Mouse (Mus musculus) MEL (cell line): ENCODE measurements around the gene Dcps. TPM values are rescaled to one million over a fixed set of nuclear protein-coding genes. Genes with fewer than 3 reads are reported as not detected.

Experiments
- DNase-seq: peaks from one replicate; pipeline ENCODE4 v3.0.0; 2011; ENCODE audit warnings: low read depth, low spot score
- H3K27ac ChIP-seq: 2 replicates; pipeline ENCODE4 v1.5.1; 2012; ENCODE audit warnings: low read depth, mild to moderate bottlenecking, control low read depth, low read length, moderate library complexity; ENCODE audit not compliant: control insufficient read depth
- H3K27me3 ChIP-seq, 2 experiments: fragments of 150-350 bp in 1 of 2; sonication (generic) in 1 of 2; 2 replicates each; pipeline ENCODE4 v1.6.1; 2012; ENCODE audit warnings: low read length in 2 of 2, mild to moderate bottlenecking in 2 of 2, improper control_type of control experiment in 1 of 2, moderate library complexity in 1 of 2; ENCODE audit not compliant: insufficient read depth in 2 of 2, control insufficient read depth in 1 of 2
- H3K36me3 ChIP-seq, 2 experiments: 2 replicates each; pipeline ENCODE4 v1.6.1; 2012 to 2014; ENCODE audit warnings: low read length in 2 of 2, improper control_type of control experiment in 1 of 2, inconsistent platforms in 1 of 2, mild to moderate bottlenecking in 1 of 2; ENCODE audit not compliant: insufficient read depth in 2 of 2, control insufficient read depth in 1 of 2
- H3K4me1 ChIP-seq, 2 experiments: fragments of 150-350 bp in 1 of 2; sonication (generic) in 1 of 2; 2 replicates each; pipeline ENCODE4 v1.6.1; 2012; ENCODE audit warnings: low read length in 2 of 2, improper control_type of control experiment in 1 of 2, mild to moderate bottlenecking in 1 of 2; ENCODE audit not compliant: insufficient read depth in 2 of 2, control insufficient read depth in 1 of 2
- H3K4me3 ChIP-seq, 2 experiments: fragments of 150-350 bp in 1 of 2; sonication (generic) in 1 of 2; 2 replicates each; pipeline ENCODE4 v1.5.1; 2012; ENCODE audit warnings: low read depth in 2 of 2, low read length in 2 of 2, mild to moderate bottlenecking in 2 of 2, moderate library complexity in 2 of 2, control low read depth in 1 of 2, improper control_type of control experiment in 1 of 2; ENCODE audit not compliant: control insufficient read depth in 1 of 2, insufficient read depth in 1 of 2
- H3K79me2 ChIP-seq: 2 replicates; pipeline ENCODE4 v1.6.1; 2012; ENCODE audit warnings: mild to moderate bottlenecking, low read length, moderate library complexity; ENCODE audit not compliant: control insufficient read depth, poor library complexity, insufficient read depth
- H3K9ac ChIP-seq: 2 replicates; pipeline ENCODE4 v1.6.1; 2012; ENCODE audit warnings: low read depth, mild to moderate bottlenecking, control low read depth, low read length, moderate library complexity; ENCODE audit not compliant: control insufficient read depth, poor library complexity, severe bottlenecking
- H3K9me3 ChIP-seq: fragments of 150-350 bp; sonication (generic); replicated peaks from 2 replicates; pipeline ENCODE4 v1.6.1; 2012; ENCODE audit warnings: mild to moderate bottlenecking, low read length, improper control_type of control experiment, moderate library complexity; ENCODE audit not compliant: insufficient read depth
- BHLHE40 ChIP-seq: IDR thresholded peaks from 2 replicates; pipeline ENCODE4 v1.6.1; 2012; ENCODE audit warnings: low read depth, mild to moderate bottlenecking, inconsistent platforms, low read length, improper control_type of control experiment, borderline replicate concordance
- CHD2 ChIP-seq: IDR thresholded peaks from 2 replicates; pipeline ENCODE4 v1.6.1; 2011; ENCODE audit warnings: low read length, improper control_type of control experiment
- CTCF ChIP-seq, 3 experiments: IDR thresholded peaks in 2 of 3; conservative IDR thresholded peaks in 1 of 3; 2 replicates each; pipeline ENCODE4 v1.5.1; 2011 to 2012; ENCODE audit warnings: low read length in 3 of 3, low read depth in 2 of 3, mild to moderate bottlenecking in 2 of 3, improper control_type of control experiment in 1 of 3, inconsistent platforms in 1 of 3, mixed read lengths in 1 of 3, moderate library complexity in 1 of 3; ENCODE audit not compliant: control insufficient read depth in 1 of 3, insufficient read depth in 1 of 3, poor library complexity in 1 of 3, severe bottlenecking in 1 of 3
- E2F4 ChIP-seq: IDR thresholded peaks from 2 replicates; pipeline ENCODE4 v1.6.1; 2011; ENCODE audit warnings: low read depth, low read length, improper control_type of control experiment, borderline replicate concordance
- EP300 ChIP-seq, 2 experiments: IDR thresholded peaks; 2 replicates each; pipeline ENCODE4 v1.6.1; 2011; ENCODE audit warnings: improper control_type of control experiment in 2 of 2, low read length in 2 of 2, low read depth in 1 of 2, mild to moderate bottlenecking in 1 of 2
- ETS1 ChIP-seq: IDR thresholded peaks from 2 replicates; pipeline ENCODE4 v1.6.1; 2012; ENCODE audit warnings: low read depth, mild to moderate bottlenecking, inconsistent platforms, low read length, improper control_type of control experiment, moderate library complexity
- GABPA ChIP-seq: IDR thresholded peaks from 2 replicates; pipeline ENCODE4 v1.6.1; 2012; ENCODE audit warnings: low read depth, mild to moderate bottlenecking, inconsistent platforms, low read length, improper control_type of control experiment, moderate library complexity
- GATA1 ChIP-seq: IDR thresholded peaks from 2 replicates; pipeline ENCODE4 v1.6.1; 2011; ENCODE audit warnings: low read depth, low read length, improper control_type of control experiment
- HCFC1 ChIP-seq: IDR thresholded peaks from 2 replicates; pipeline ENCODE4 v1.6.1; 2012; ENCODE audit warnings: low read depth, mild to moderate bottlenecking, inconsistent platforms, low read length, improper control_type of control experiment, moderate library complexity
- JUND ChIP-seq: IDR thresholded peaks from 2 replicates; pipeline ENCODE4 v1.6.1; 2011; ENCODE audit warnings: low read depth, mild to moderate bottlenecking, improper control_type of control experiment, low read length
- KAT2A ChIP-seq: conservative IDR thresholded peaks from 2 replicates; pipeline ENCODE4 v1.6.1; 2012; ENCODE audit warnings: low read depth, low read length, improper control_type of control experiment, inconsistent platforms
- MAX ChIP-seq: IDR thresholded peaks from 2 replicates; pipeline ENCODE4 v1.6.1; 2011; ENCODE audit warnings: low read length, improper control_type of control experiment
- MAZ ChIP-seq: IDR thresholded peaks from 2 replicates; pipeline ENCODE4 v1.6.1; 2012; ENCODE audit warnings: low read depth, mild to moderate bottlenecking, inconsistent platforms, low read length, improper control_type of control experiment
- MEF2A ChIP-seq: IDR thresholded peaks from 2 replicates; pipeline ENCODE4 v1.6.1; 2014; ENCODE audit warnings: low read depth, mild to moderate bottlenecking, inconsistent platforms, low read length, improper control_type of control experiment; ENCODE audit not compliant: poor library complexity, insufficient replicate concordance, severe bottlenecking; ENCODE audit errors: extremely low read depth
- MXI1 ChIP-seq: IDR thresholded peaks from 2 replicates; pipeline ENCODE4 v1.6.1; 2011; ENCODE audit warnings: mild to moderate bottlenecking, low read depth, low read length, improper control_type of control experiment
- MYB ChIP-seq: IDR thresholded peaks from 2 replicates; pipeline ENCODE4 v1.6.1; 2011; ENCODE audit warnings: mild to moderate bottlenecking, low read depth, low read length, improper control_type of control experiment
- NELFE ChIP-seq: IDR thresholded peaks from 2 replicates; pipeline ENCODE4 v1.6.1; 2011; ENCODE audit warnings: low read depth, low read length, improper control_type of control experiment
- NRF1 ChIP-seq: IDR thresholded peaks from 2 replicates; pipeline ENCODE4 v1.6.1; 2014; ENCODE audit warnings: low read depth, mild to moderate bottlenecking, inconsistent platforms, low read length, improper control_type of control experiment, moderate library complexity; ENCODE audit not compliant: poor library complexity, insufficient read depth, severe bottlenecking
- POLR2A ChIP-seq, 2 experiments: IDR thresholded peaks; 2 replicates each; pipeline ENCODE4 v1.6.1; 2011 to 2012; ENCODE audit warnings: low read length in 2 of 2, mild to moderate bottlenecking in 2 of 2, control low read depth in 1 of 2, improper control_type of control experiment in 1 of 2, low read depth in 1 of 2, moderate library complexity in 1 of 2; ENCODE audit not compliant: control insufficient read depth in 1 of 2, insufficient read depth in 1 of 2, poor library complexity in 1 of 2
- POLR2AphosphoS2 ChIP-seq: IDR thresholded peaks from 2 replicates; pipeline ENCODE4 v1.6.1; 2011; ENCODE audit warnings: low read length, improper control_type of control experiment
- POLR2AphosphoS5 ChIP-seq: IDR thresholded peaks from 2 replicates; pipeline ENCODE4 v1.6.1; 2012; ENCODE audit warnings: low read depth, borderline replicate concordance, mild to moderate bottlenecking, inconsistent platforms, low read length, moderate library complexity, mixed read lengths
- RAD21 ChIP-seq: IDR thresholded peaks from 2 replicates; pipeline ENCODE4 v1.6.1; 2011; ENCODE audit warnings: mild to moderate bottlenecking, low read depth, low read length, improper control_type of control experiment
- SIN3A ChIP-seq: IDR thresholded peaks from 2 replicates; pipeline ENCODE4 v1.6.1; 2012; ENCODE audit warnings: low read length, improper control_type of control experiment, inconsistent platforms
- SMC3 ChIP-seq: IDR thresholded peaks from 2 replicates; pipeline ENCODE4 v1.6.1; 2011; ENCODE audit warnings: low read depth, low read length, improper control_type of control experiment
- TAL1 ChIP-seq: IDR thresholded peaks from 2 replicates; pipeline ENCODE4 v1.6.1; 2012; ENCODE audit warnings: mild to moderate bottlenecking, inconsistent platforms, low read length, moderate library complexity, mixed read lengths
- TBP ChIP-seq: IDR thresholded peaks from 2 replicates; pipeline ENCODE4 v1.8.0; 2011; ENCODE audit warnings: low read depth, low read length, improper control_type of control experiment
- TCF12 ChIP-seq: IDR thresholded peaks from 2 replicates; pipeline ENCODE4 v1.6.1; 2014; ENCODE audit warnings: low read depth, mild to moderate bottlenecking, inconsistent platforms, low read length, improper control_type of control experiment, moderate library complexity
- UBTF ChIP-seq: IDR thresholded peaks from 2 replicates; pipeline ENCODE4 v1.6.1; 2012; ENCODE audit warnings: low read depth, mild to moderate bottlenecking, inconsistent platforms, low read length, improper control_type of control experiment, moderate library complexity, borderline replicate concordance; ENCODE audit not compliant: insufficient read depth
- USF1 ChIP-seq: IDR thresholded peaks from 2 replicates; pipeline ENCODE4 v1.6.1; 2014; ENCODE audit warnings: low read depth, mild to moderate bottlenecking, inconsistent platforms, low read length, improper control_type of control experiment, moderate library complexity
- USF2 ChIP-seq, 2 experiments: IDR thresholded peaks; 2 replicates each; pipeline ENCODE4 v1.6.1; 2011 to 2012; ENCODE audit warnings: improper control_type of control experiment in 2 of 2, low read length in 2 of 2, borderline replicate concordance in 1 of 2, inconsistent platforms in 1 of 2, low read depth in 1 of 2, mild to moderate bottlenecking in 1 of 2; ENCODE audit not compliant: insufficient read depth in 1 of 2
- ZC3H11A ChIP-seq: IDR thresholded peaks from 2 replicates; pipeline ENCODE4 v1.6.1; 2012; ENCODE audit warnings: low read depth, mild to moderate bottlenecking, inconsistent platforms, low read length, improper control_type of control experiment
- ZKSCAN1 ChIP-seq: IDR thresholded peaks from 2 replicates; pipeline ENCODE4 v1.6.1; 2012; ENCODE audit warnings: low read depth, mild to moderate bottlenecking, inconsistent platforms, low read length, improper control_type of control experiment, moderate library complexity
- ZNF384 ChIP-seq: IDR thresholded peaks from 2 replicates; pipeline ENCODE4 v1.6.1; 2012; ENCODE audit warnings: low read depth, mild to moderate bottlenecking, inconsistent platforms, low read length, improper control_type of control experiment
- polyA plus RNA-seq, 2 experiments: library from polyadenylated mRNA; stranded (reverse) in 1 of 2; unstranded in 1 of 2; fragments of >175 nt in 1 of 2; fragments of >200 nt in 1 of 2; gene quantifications; 2 replicates each; pipeline versions ENCODE4 v1.2.1 to v1.2.4; 2012; ENCODE audit warnings: low replicate concordance in 2 of 2, low read depth in 1 of 2; ENCODE audit not compliant: insufficient read length in 2 of 2, insufficient read depth in 1 of 2, missing spikeins in 1 of 2
- total RNA-seq: library from RNA; depleted of rRNA; stranded (reverse); fragments of 300-350 nt; gene quantifications from 2 replicates; pipeline ENCODE4 v1.2.3, GENCODE M21; 2012

Gene Dcps
- total and polyA plus RNA-seq, 3 experiments = 54.3 to 115 TPM; not detected in 1

- Histone ChIP-seq H3K36me3 (peaks cover 0 to 60% of the 10 kb centered on the region in 2 experiments; a peak in 2 of 4 replicates), H3K27ac (peak overlapping the region; percentile 97)
Measured at GRCm38 (mm10) chr9:35118563-35118962, 57.3 kb downstream of the Dcps start.

GRCm38 (mm10) chr9:35117384-35118295, 58.2 kb downstream of the Dcps start:
- no peaks in the 10 kb centered on the region for H3K9me3 ChIP-seq
- H3K4me3 ChIP-seq = peak overlapping the region; percentile 50 to 57
- H3K36me3 ChIP-seq = peaks cover 0 to 51% of the 10 kb centered on the region in 2 experiments; a peak in 2 of 4 replicates
- H3K27me3 ChIP-seq = no peaks in the 10 kb centered on the region
- peak overlapping the region; percentile 78 for H3K9ac ChIP-seq
- peak; percentile 94 for DNase-seq
- H3K27ac ChIP-seq = peak overlapping the region; percentile 97
- H3K79me2 ChIP-seq = peaks cover 64% of the 10 kb centered on the region
- H3K4me1 ChIP-seq = peaks cover 11 to 43% of the 10 kb centered on the region in 2 experiments
- no peak for TF ChIP-seq KAT2A
- TF ChIP-seq SMC3 = no peak
- 0 out of 2 replicates have a peak, but pooled peaks have one; percentile 70 for TF ChIP-seq UBTF
- peak; percentile 47 for TF ChIP-seq MXI1
- TF ChIP-seq JUND = no peak
- peak; percentile 78 for TF ChIP-seq USF1
- no peak for TF ChIP-seq CHD2
- TF ChIP-seq MAX = no peak; the same call in 1 of the 2 replicates
- no peak for TF ChIP-seq GABPA
- peak; percentile 86 for TF ChIP-seq SIN3A
- TF ChIP-seq TAL1 = no peak; the same call in 1 of the 2 replicates
- no peak for TF ChIP-seq RAD21
- no peak for TF ChIP-seq NRF1
- TF ChIP-seq ZC3H11A = no peak
- no peak for TF ChIP-seq MAZ
- TF ChIP-seq GATA1 = peak; percentile 57
- peak in 1 of 2 experiments; percentile 77; a peak in 2 of 4 replicates for TF ChIP-seq POLR2A (IDR thresholded peaks at IDR 0.05; ENCODE audit: control insufficient read depth in 1 of 2, insufficient read depth in 1 of 2, low read depth in 1 of 2, low read length in 2 of 2, poor library complexity in 1 of 2)

More at GRCm38 (mm10) chr9:35118563-35118962, 57.3 kb downstream of the Dcps start:
- Histone ChIP-seq H3K4me1 (peaks cover 19 to 53% of the 10 kb centered on the region in 2 experiments), H3K9ac (peak overlapping the region; percentile 78), H3K4me3 (peak overlapping the region; percentile 46 to 48), H3K9me3 (no peaks in the 10 kb centered on the region), H3K27me3 (no peaks in the 10 kb centered on the region), H3K79me2 (peaks cover 56% of the 10 kb centered on the region)
- DNase-seq = peak; percentile 69
- TF ChIP-seq BHLHE40 (no peak), CTCF (IDR thresholded peaks at IDR 0.05 in 2 of 3, conservative IDR thresholded peaks at IDR 0.05 in 1 of 3; ENCODE audit: control insufficient read depth in 1 of 3, insufficient read depth in 1 of 3, low read depth in 2 of 3, low read length in 3 of 3, poor library complexity in 1 of 3, severe bottlenecking in 1 of 3) (no peak), POLR2A (IDR thresholded peaks at IDR 0.05; ENCODE audit: control insufficient read depth in 1 of 2, insufficient read depth in 1 of 2, low read depth in 1 of 2, low read length in 2 of 2, poor library complexity in 1 of 2) (no peak), POLR2AphosphoS2 (0 out of 2 replicates have a peak, but pooled peaks have one; percentile 23), MYB (no peak), MAX (no peak), NELFE (no peak; the same call in 1 of the 2 replicates), USF2 (IDR thresholded peaks at IDR 0.05; ENCODE audit: borderline replicate concordance in 1 of 2, insufficient read depth in 1 of 2, low read depth in 1 of 2, low read length in 2 of 2) (no peak), ZNF384 (peak; percentile 79), GABPA (no peak), HCFC1 (no peak), JUND (no peak), MEF2A (no peak), NRF1 (no peak), ZC3H11A (no peak), CHD2 (no peak), E2F4 (no peak; the same call in 1 of the 2 replicates), POLR2AphosphoS5 (no peak), MAZ (no peak), ZKSCAN1 (no peak), KAT2A (no peak), TAL1 (no peak), ETS1 (peak; percentile 17; the same call in 1 of the 2 replicates), USF1 (no peak), EP300 (IDR thresholded peaks at IDR 0.05; ENCODE audit: low read depth in 1 of 2, low read length in 2 of 2) (peak in 1 of 2 experiments; percentile 29; a peak in 1 of 4 replicates), GATA1 (0 out of 2 replicates have a peak, but pooled peaks have one; percentile 2), MXI1 (0 out of 2 replicates have a peak, but pooled peaks have one; percentile 27), TCF12 (no peak), SIN3A (peak; percentile 59; the same call in 1 of the 2 replicates), TBP (peak; percentile 36; the same call in 1 of the 2 replicates)
